Mouse (Mus musculus) CH12.LX (cell line): ENCODE results near the gene Ssh2. TPM values are rescaled to one million over a fixed set of nuclear protein-coding genes. Genes with fewer than 3 reads are reported as not detected.

ENCODE experiments used
- DNase-seq: peaks from one replicate; pipeline ENCODE4 v3.0.0-alpha.2; 2013; ENCODE audit errors: extremely low read depth
- H3K27ac ChIP-seq: 2 replicates; pipeline ENCODE4 v1.5.1; 2012; ENCODE audit warnings: low read depth, mild to moderate bottlenecking, control low read depth, moderate library complexity; ENCODE audit not compliant: insufficient read depth
- H3K27me3 ChIP-seq: replicated peaks from 2 replicates; pipeline ENCODE3; 2012; ENCODE audit warnings: inconsistent platforms
- H3K36me3 ChIP-seq, 2 experiments: replicated peaks in 1 of 2; 2 replicates each; pipeline versions ENCODE3 to v1.6.1; 2012; ENCODE audit warnings: inconsistent platforms in 1 of 2, low read length in 1 of 2, mild to moderate bottlenecking in 1 of 2, mixed read lengths in 1 of 2, moderate library complexity in 1 of 2; ENCODE audit not compliant: control insufficient read depth in 1 of 2, insufficient read depth in 1 of 2
- H3K4me1 ChIP-seq, 2 experiments: 2 replicates each; pipeline ENCODE4 v1.6.1; 2012; ENCODE audit warnings: inconsistent platforms in 1 of 2, moderate library complexity in 1 of 2; ENCODE audit not compliant: insufficient read depth in 2 of 2, control insufficient read depth in 1 of 2
- H3K4me2 ChIP-seq: 2 replicates; pipeline ENCODE4 v1.6.1; 2012; ENCODE audit warnings: low read depth, mild to moderate bottlenecking, control low read depth; ENCODE audit not compliant: poor library complexity, insufficient read depth, severe bottlenecking
- H3K4me3 ChIP-seq, 3 experiments: fragments of 150-350 bp in 1 of 3; sonication (generic) in 1 of 3; replicated peaks in 1 of 3; 2 replicates each; pipeline versions ENCODE3 to v1.5.1; 2011 to 2012; ENCODE audit warnings: low read depth in 2 of 3, low read length in 2 of 3, mild to moderate bottlenecking in 2 of 3, moderate library complexity in 2 of 3, control low read depth in 1 of 3, improper control_type of control experiment in 1 of 3, inconsistent platforms in 1 of 3, mixed read lengths in 1 of 3; ENCODE audit not compliant: poor library complexity in 1 of 3
- H3K79me2 ChIP-seq: replicated peaks from 2 replicates; pipeline ENCODE4 v1.6.1; 2012; ENCODE audit warnings: mild to moderate bottlenecking, moderate library complexity; ENCODE audit not compliant: control insufficient read depth, poor library complexity, insufficient read depth, severe bottlenecking; ENCODE audit errors: extremely low read depth
- H3K9ac ChIP-seq: 2 replicates; pipeline ENCODE4 v1.6.1; 2012; ENCODE audit warnings: low read depth, mild to moderate bottlenecking, control low read depth, moderate library complexity; ENCODE audit not compliant: insufficient read depth
- H3K9me3 ChIP-seq: replicated peaks from 2 replicates; pipeline ENCODE3; 2012; ENCODE audit warnings: low read length, inconsistent platforms, mixed read lengths
- CHD2 ChIP-seq: IDR thresholded peaks from 2 replicates; pipeline ENCODE4 v1.6.1; 2011; ENCODE audit warnings: low read length, improper control_type of control experiment
- E2F4 ChIP-seq: IDR thresholded peaks from 2 replicates; pipeline ENCODE4 v1.6.1; 2011; ENCODE audit warnings: low read depth, low read length, improper control_type of control experiment; ENCODE audit not compliant: insufficient replicate concordance
- ELF1 ChIP-seq: IDR thresholded peaks from 2 replicates; pipeline ENCODE4 v1.6.1; 2014; ENCODE audit warnings: low read depth, mild to moderate bottlenecking, inconsistent platforms, low read length, improper control_type of control experiment
- HCFC1 ChIP-seq: IDR thresholded peaks from 2 replicates; pipeline ENCODE4 v1.6.1; 2012; ENCODE audit warnings: low read depth, mild to moderate bottlenecking, inconsistent platforms, low read length, improper control_type of control experiment
- IRF4 ChIP-seq: IDR thresholded peaks from 2 replicates; pipeline ENCODE4 v1.6.1; 2014; ENCODE audit warnings: low read depth, mild to moderate bottlenecking, inconsistent platforms, low read length, improper control_type of control experiment
- MAFK ChIP-seq: IDR thresholded peaks from 2 replicates; pipeline ENCODE4 v1.6.1; 2011; ENCODE audit warnings: low read length, improper control_type of control experiment; ENCODE audit not compliant: insufficient replicate concordance
- MEF2A ChIP-seq: IDR thresholded peaks from 2 replicates; pipeline ENCODE4 v1.6.1; 2014; ENCODE audit warnings: low read depth, mild to moderate bottlenecking, inconsistent platforms, low read length, improper control_type of control experiment, borderline replicate concordance
- MYC ChIP-seq: IDR thresholded peaks from 2 replicates; pipeline ENCODE4 v1.6.1; 2011; ENCODE audit warnings: low read depth, mild to moderate bottlenecking, improper control_type of control experiment, low read length
- NELFE ChIP-seq: IDR thresholded peaks from 2 replicates; pipeline ENCODE4 v1.6.1; 2011; ENCODE audit warnings: low read depth, low read length, improper control_type of control experiment
- POLR2A ChIP-seq: IDR thresholded peaks from 2 replicates; pipeline ENCODE4 v1.6.1; 2011; ENCODE audit warnings: low read depth, mild to moderate bottlenecking, improper control_type of control experiment, low read length
- POLR2AphosphoS2 ChIP-seq: IDR thresholded peaks from 2 replicates; pipeline ENCODE4 v1.6.1; 2011; ENCODE audit warnings: low read depth, low read length, improper control_type of control experiment
- RAD21 ChIP-seq: IDR thresholded peaks from 2 replicates; pipeline ENCODE4 v1.6.1; 2011; ENCODE audit warnings: low read depth, mild to moderate bottlenecking, low read length, improper control_type of control experiment, moderate library complexity
- SIN3A ChIP-seq: IDR thresholded peaks from 2 replicates; pipeline ENCODE4 v1.6.1; 2012; ENCODE audit warnings: low read length, improper control_type of control experiment, inconsistent platforms
- TBP ChIP-seq: conservative IDR thresholded peaks from 2 replicates; pipeline ENCODE4 v1.6.1; 2011; ENCODE audit warnings: low read depth, low read length, improper control_type of control experiment
- ZC3H11A ChIP-seq: IDR thresholded peaks from 2 replicates; pipeline ENCODE4 v1.6.1; 2012; ENCODE audit warnings: low read depth, mild to moderate bottlenecking, inconsistent platforms, low read length, improper control_type of control experiment
- ZMIZ1 ChIP-seq: IDR thresholded peaks from 2 replicates; pipeline ENCODE4 v1.6.1; 2012; ENCODE audit warnings: low read depth, mild to moderate bottlenecking, inconsistent platforms, low read length, improper control_type of control experiment
- dilution Hi-C: fragments of 300-500 bp; cut with MboI; formaldehyde crosslinking; loops from 2 replicates; pipeline ENCODE4 v1.14.3; 2020; ENCODE audit warnings: low sequenced_read_pairs; ENCODE audit not compliant: extremely low pct_unique_long_range_greater_than_20kb, extremely low pct_ligation_motif_present
- in situ Hi-C: fragments of 300-500 bp; cut with MboI; formaldehyde crosslinking; loops from 3 replicates; pipeline ENCODE4 v1.14.3; 2019; ENCODE audit warnings: low sequenced_read_pairs, low pct_ligation_motif_present, low pct_unique_long_range_greater_than_20kb, mixed read lengths
- polyA plus RNA-seq: library from polyadenylated mRNA; unstranded; fragments of >175 nt; gene quantifications from 2 replicates; pipeline ENCODE4 v1.2.1, GENCODE M21; 2012; ENCODE audit warnings: low read depth; ENCODE audit not compliant: insufficient read length
- total RNA-seq, 2 experiments: library from RNA; depleted of rRNA; stranded (reverse); fragments of 300-350 nt in 1 of 2; fragments of >200 nt in 1 of 2; gene quantifications; 2 replicates each; pipeline ENCODE4 v1.2.3; 2012 to 2014

The Ssh2 gene
- total and polyA plus RNA-seq, 3 experiments = 5.9 to 14.6 (median 6.3) TPM

- TF ChIP-seq MEF2A (peak; percentile 85; the same call in 1 of the 2 replicates), CHD2 (peak; percentile 83; the same call in 1 of the 2 replicates), ZMIZ1 (no peak), NELFE (no peak), SIN3A (no peak; the same call in 1 of the 2 replicates), RAD21 (no peak; the same call in 1 of the 2 replicates), ELF1 (no peak), E2F4 (0 out of 2 replicates have a peak, but pooled peaks have one; percentile 25)
- TF ChIP-seq, all 38 proteins: peak for 15
Observed at GRCm38 (mm10) chr11:77442186-77443170, 226.4 kb downstream of the Ssh2 start (continued).

GRCm38 (mm10) chr11:77444939-77445338 is 228.9 kb downstream of the Ssh2 start:
- no peaks in the 10 kb centered on the region for H3K9me3 ChIP-seq
- H3K79me2 ChIP-seq = no peaks in the 10 kb centered on the region
- peaks cover 18 to 41% of the 10 kb centered on the region in 2 experiments for H3K36me3 ChIP-seq
- peaks cover 25 to 73% of the 10 kb centered on the region in 2 experiments for H3K4me1 ChIP-seq
- no peak overlapping the region for H3K4me3 ChIP-seq
- no peaks in the 10 kb centered on the region for H3K27me3 ChIP-seq
- TF ChIP-seq HCFC1 = no peak
- no peak for TF ChIP-seq MYC
- TF ChIP-seq ZC3H11A = no peak
- no peak for TF ChIP-seq TBP
- TF ChIP-seq POLR2AphosphoS2 = no peak
- no peak for TF ChIP-seq POLR2A
- no peak for TF ChIP-seq MAFK
- no peak for TF ChIP-seq NELFE
- no peak for TF ChIP-seq IRF4
- H3K27ac ChIP-seq = no peak overlapping the region
- DNase-seq = no peak
- peak overlapping the region; percentile 17; the same call in 1 of the 2 replicates for H3K9ac ChIP-seq
- in situ Hi-C loops = loop anchor here (5.0 to 10.0 kb wide), 4 partner anchors 100 to 340 kb away; partner anchors contain the start of gene Ssh2
- H3K4me2 ChIP-seq = no peak overlapping the region
- dilution Hi-C loops = no loop called here
